Mouse (Mus musculus): ENCODE data around the gene Gm20075.
"Not testable (repeated sequence)": the region's sequence is repeated elsewhere in the genome, so short reads cannot be mapped to it uniquely, and the experiment has no call there.

Gm20075 gene

GRCm38 (mm10) chr13:96081276-96081675 is at the start of gene Gm20075:
TSS of gene Gm20075 (minus strand) at chr13:96081376.
- DNase-seq (ENCODE audit: low spot score) = not testable (repeated sequence)

DNA sequence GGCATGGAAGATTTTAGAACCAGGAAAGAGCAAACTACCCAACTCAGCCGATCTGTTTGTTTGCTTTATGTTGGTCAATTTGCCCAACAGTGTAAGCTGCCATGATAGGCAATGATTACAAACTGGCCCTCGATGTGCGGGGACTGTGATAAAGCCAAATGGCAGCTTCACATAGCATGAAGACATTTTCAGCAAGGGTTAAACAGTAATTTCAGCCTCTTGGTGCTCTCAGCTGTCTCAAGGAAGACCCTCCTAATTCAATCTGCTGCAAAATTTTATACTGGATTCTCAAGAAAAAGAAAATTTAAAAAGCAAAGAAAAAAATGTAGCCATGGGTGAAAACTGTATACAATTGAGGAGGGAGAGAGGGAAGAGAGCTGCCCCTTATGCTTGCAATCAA is 47.9 kb upstream of the Gm20075 start:
- no peak for DNase-seq (ENCODE audit: low spot score)

GRCm38 (mm10) chr13:96126669-96127068 is 45.5 kb upstream of the Gm20075 start:
- DNase-seq (ENCODE audit: low spot score) = no peak

- no peak for DNase-seq (ENCODE audit: low spot score)
These were observed 43.8 kb upstream of the Gm20075 start for GRCm38 (mm10) chr13:96125011-96125410.

DNA sequence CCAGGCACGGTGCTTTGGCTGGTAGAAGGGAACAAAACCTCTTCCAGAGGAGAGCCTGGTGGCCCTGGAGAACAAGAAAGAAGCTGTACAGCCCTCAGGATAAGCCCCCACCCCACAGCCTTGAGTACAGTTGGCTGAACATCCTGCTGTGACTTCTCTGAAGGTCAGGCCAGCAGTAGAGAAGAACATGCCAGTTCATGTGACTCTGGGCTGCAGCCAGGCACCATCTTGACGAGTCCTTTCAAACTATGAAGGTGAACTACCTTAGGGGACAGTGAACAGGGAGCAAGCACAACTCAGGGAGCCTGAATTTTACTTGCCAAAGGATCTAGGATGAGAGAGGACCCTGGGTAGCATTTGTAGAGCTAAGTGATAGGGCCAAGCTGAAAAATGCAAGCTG is 31.5 kb upstream of the Gm20075 start:
- DNase-seq (ENCODE audit: low spot score) = no peak

DNA sequence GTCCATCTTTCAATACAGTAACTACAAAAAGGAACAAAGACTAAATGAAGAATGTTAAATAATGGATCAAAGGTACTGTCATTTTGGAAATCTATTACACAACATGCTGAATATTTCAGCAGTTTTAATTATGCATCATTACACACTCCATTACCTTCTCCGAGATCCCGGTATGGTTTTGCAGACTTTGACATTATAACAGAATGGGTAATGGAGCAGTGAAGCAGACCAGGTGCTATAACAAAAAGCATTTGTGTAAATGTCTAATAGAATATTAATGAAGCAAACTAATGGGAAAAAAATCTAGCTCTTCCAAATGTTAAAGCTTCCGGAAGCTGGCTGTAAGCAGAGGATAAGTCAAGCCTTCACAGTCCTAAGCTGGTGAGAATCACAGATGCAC is 29.6 kb upstream of the Gm20075 start:
- DNase-seq (ENCODE audit: low spot score) = no peak

GRCm38 (mm10) chr13:96106367-96106766 is 25.2 kb upstream of the Gm20075 start:
- DNase-seq (ENCODE audit: low spot score) = no peak

- DNase-seq (ENCODE audit: low spot score) = no peak
These were observed 9.8 kb upstream of the Gm20075 start for GRCm38 (mm10) chr13:96090929-96091328.

DNA sequence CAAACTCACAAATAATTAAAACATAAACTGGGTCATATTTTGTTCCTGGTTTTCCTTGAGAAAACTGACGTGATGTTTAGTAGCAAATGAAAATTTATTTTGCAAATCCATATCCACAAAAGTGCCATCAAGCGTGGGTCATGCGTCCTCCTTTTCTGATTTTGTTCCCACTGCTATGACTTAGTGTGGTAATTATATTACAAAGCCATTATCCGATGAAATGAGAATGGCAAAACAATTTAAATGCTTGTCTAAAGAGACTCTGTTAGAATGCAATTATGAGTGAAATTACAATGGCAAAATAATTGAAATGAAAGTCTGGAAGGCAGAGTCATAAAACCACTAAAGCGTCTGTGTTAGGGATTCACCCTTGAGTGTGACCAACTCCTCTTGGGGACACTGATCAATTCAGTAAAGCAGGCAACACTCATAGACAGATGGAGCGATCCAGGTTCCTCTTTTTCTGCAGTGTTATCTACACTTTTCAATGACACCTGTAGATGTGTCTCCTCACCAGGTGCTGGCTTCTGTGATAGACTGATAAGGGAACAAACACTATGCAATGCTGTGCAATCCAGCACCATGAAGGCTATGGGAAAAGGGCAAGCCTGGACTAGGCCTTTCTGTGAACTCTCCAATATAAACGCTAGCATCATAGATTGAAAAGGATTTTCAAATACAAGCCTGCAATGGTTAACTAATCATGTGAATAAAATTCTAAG is 4.6 kb upstream of the Gm20075 start:
- DNase-seq (ENCODE audit: low spot score) = no peak

GRCm38 (mm10) chr13:96081754-96082153 is 578 bp upstream of the Gm20075 start, which contains the start of gene Gm17190:
TSS of gene Gm17190 (plus strand) at chr13:96082054.
- not testable (repeated sequence) for DNase-seq (ENCODE audit: low spot score)

DNA sequence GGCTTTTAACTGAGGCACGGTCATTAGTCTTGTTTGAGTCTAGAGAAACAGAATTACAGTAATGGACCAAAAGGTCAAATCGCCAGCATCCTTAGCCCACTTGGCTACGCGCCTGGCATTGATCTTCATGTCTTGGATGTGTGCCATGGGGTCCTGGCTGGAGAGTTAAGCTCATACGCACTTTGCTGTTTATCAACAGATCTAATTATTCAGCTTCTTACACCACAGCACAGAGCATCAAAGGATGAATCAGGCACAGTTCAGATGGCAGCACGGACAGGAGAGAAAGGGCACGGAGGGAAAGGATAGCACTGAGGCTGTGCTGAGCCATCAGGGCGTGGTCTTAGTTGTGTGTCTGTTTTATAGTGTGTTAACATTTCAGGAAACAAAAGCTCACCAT is 7.6 kb downstream of the Gm20075 start:
- DNase-seq (ENCODE audit: low spot score) = no peak

DNA sequence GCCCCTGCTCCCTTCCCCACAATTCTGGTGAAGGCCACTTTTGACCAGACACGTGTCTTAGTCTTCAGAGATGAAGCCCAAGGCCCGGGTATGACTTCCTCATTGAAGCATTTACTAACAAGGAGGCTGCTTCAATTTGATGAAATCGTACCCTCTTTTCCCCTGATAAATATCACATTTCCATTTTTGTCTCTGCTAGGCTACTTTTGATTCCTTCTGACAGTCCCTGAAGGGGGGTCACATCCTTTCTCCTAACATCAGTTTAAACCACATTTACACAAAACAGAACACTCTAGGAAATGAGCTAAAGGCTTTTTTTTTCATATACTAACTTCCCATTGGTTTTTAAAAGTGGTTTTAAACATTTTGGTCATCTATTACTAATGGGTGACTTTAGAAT is 28.4 kb downstream of the Gm20075 start:
- DNase-seq (ENCODE audit: low spot score) = no peak

DNA sequence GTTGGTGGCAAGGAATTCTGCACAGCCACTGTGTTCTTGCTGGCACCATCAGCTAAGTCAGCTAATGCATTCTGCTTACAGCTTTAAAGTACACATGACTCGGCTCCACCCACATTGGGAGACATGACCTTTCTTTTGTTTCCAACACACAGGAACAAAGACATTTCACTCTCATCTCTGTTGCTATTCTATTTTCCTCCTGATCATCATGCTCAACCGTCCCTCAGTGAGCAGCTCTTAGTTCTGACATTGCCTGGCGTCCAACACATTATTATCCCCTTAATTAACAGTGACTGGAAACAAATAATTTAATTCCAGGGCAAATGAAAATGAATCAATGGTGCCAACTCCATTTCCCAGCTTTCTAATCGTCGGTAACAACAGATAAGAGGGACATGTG is 35.8 kb downstream of the Gm20075 start:
- DNase-seq (ENCODE audit: low spot score) = no peak

DNA sequence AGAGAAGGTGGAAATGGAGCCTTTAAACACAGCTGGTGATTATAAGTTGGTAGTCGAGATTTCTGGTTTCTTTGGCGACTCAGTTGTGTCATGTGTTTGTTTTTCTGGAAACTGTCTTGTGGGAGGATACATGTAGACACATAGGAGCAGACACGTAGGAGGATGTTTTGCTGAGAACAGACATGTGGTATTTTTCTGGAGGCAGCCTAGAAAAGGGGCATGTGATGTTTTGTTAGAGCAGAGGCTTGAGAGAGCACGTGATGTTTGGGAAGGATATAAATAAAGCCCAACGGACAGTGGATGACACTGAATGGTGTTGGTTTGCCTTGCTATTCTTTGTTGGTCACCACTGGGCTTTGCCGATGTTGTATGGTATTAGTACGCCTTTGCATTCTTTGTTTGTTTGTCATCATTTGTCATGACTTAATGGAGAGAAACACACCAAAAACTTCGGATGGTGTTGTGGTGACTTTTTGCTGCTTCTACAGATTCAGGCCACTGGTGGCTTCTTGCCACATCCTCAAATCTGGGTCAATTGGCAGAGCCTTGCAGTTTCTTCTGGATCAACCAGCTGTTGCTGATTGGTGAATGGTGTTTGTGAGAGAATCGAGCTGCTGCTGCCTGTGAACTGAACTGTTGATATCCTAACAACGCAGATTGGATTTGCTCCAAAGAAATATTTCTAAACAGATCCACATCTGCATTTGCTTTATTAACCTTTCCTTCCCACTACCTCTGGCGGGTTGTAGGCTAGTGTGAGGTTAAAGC is 40.7 kb downstream of the Gm20075 start:
- no peak for DNase-seq (ENCODE audit: low spot score)

DNA sequence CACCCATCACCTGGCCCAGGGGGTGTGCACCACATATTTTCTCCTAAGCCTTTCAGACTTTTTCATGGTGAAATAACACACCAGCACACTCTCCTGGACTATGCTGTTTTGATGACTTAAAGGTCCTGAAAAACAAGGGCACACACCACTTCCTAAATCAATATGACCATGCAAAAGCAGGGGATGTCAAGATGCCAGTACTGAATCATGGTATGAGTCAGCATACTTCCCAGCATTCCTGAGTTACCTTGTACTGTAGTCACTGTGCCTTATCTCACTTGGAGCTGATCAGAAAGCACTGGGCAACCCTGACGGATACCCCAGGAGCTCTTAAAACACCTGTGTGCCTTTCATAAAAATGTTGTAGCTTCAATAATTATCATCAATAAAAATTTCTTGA is 41.6 kb downstream of the Gm20075 start:
- no peak for DNase-seq (ENCODE audit: low spot score)

GRCm38 (mm10) chr13:96030368-96031223 is 50.6 kb downstream of the Gm20075 start:
- peak; percentile 58 for DNase-seq (ENCODE audit: low spot score)

Measured in layer of hippocampus, adult 11-12 months (tissue).